Mouse (Mus musculus) CD8-positive naive resting alpha-beta T cell, adult 2 months (primary cell): ENCODE measurements at regions not wholly inside any gene's neighbourhood (a gene's known extent, or its start where the extent isn't known, plus 50 kb on each side); places are given as distances from the start of the nearest gene placed in this dataset.

Experiments used
- DNase-seq, 2 experiments: peaks; one replicate each; pipeline ENCODE4 v3.0.0; 2022; ENCODE audit warnings: low read depth in 2 of 2, low spot score in 2 of 2

- no peak for DNase-seq
These were observed 90.4 kb upstream of the Pmepa1 start for GRCm38 (mm10) chr2:173366734-173367133.

GRCm38 (mm10) chr2:173368899-173369298 lies 92.6 kb upstream of the Pmepa1 start:
- no peak for DNase-seq

GRCm38 (mm10) chr2:173376926-173377325 lies 100.6 kb upstream of the Pmepa1 start:
- no peak for DNase-seq

GRCm38 (mm10) chr2:173377497-173378257 lies 101.3 kb upstream of the Pmepa1 start:
- DNase-seq = peak; percentile 28 to 45

GRCm38 (mm10) chr2:173379736-173380135 lies 103.4 kb upstream of the Pmepa1 start:
- no peak for DNase-seq

GRCm38 (mm10) chr2:173380341-173380761 lies 104.0 kb upstream of the Pmepa1 start:
- no peak for DNase-seq

GRCm38 (mm10) chr2:173382176-173382813 lies 106.0 kb upstream of the Pmepa1 start:
- DNase-seq = no peak

GRCm38 (mm10) chr2:173384935-173385586 lies 108.7 kb upstream of the Pmepa1 start:
- no peak for DNase-seq

GRCm38 (mm10) chr2:173385722-173386141 lies 109.4 kb upstream of the Pmepa1 start:
- no peak for DNase-seq

GRCm38 (mm10) chr2:173388140-173388539 lies 111.8 kb upstream of the Pmepa1 start:
- no peak for DNase-seq

GRCm38 (mm10) chr2:173392557-173393323 lies 116.4 kb upstream of the Pmepa1 start:
- no peak for DNase-seq

- no peak for DNase-seq
These were observed 116.9 kb upstream of the Pmepa1 start for GRCm38 (mm10) chr2:173393324-173393592.

- DNase-seq = no peak
These were observed 119.2 kb upstream of the Pmepa1 start for GRCm38 (mm10) chr2:173395526-173395925.

GRCm38 (mm10) chr2:173397846-173398331 lies 121.6 kb upstream of the Pmepa1 start:
- DNase-seq = no peak

- no peak for DNase-seq
These were observed 116.8 kb upstream of the 1700021F07Rik start for GRCm38 (mm10) chr2:173405629-173406028.

GRCm38 (mm10) chr2:173406344-173407094 lies 115.9 kb upstream of the 1700021F07Rik start:
- no peak for DNase-seq

GRCm38 (mm10) chr2:173407133-173407532 lies 115.3 kb upstream of the 1700021F07Rik start:
- DNase-seq = no peak

- no peak for DNase-seq
These were observed 113.7 kb upstream of the 1700021F07Rik start for GRCm38 (mm10) chr2:173408681-173409081.

GRCm38 (mm10) chr2:173409433-173409832 lies 113.0 kb upstream of the 1700021F07Rik start:
- peak; percentile 68 to 71 for DNase-seq

- DNase-seq = no peak
These were observed 108.3 kb upstream of the 1700021F07Rik start for GRCm38 (mm10) chr2:173413906-173414656.
